Mouse (Mus musculus) lung, postnatal 4 days (tissue): ENCODE measurements at regions not wholly inside any gene's neighbourhood (a gene's known extent, or its start where the extent isn't known, plus 50 kb on each side); places are given as distances from the start of the nearest gene placed in this dataset.

Experiments used
- DNase-seq, 2 experiments: peaks; one replicate each; pipeline ENCODE4 v3.0.0; 2021

DNA sequence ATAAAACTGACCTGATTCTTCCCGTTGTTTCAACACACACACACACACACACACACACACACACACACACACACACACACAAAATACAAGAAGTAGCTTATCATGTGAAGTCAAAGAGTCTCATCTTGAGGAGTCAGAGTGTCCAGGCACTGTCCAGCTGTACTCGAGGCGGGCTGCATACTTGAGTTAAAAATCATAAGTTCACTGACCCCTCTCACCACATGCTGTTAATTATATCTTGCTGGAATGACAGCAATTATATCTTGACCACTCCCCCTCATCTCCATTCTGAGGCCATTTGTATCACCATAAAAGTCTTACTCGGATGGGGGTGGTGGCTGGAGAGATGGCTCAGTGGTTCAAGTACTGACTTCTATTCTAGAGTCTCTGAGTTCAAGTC, 58.5 kb upstream of the P3h2 start:
- no peak for DNase-seq

DNA sequence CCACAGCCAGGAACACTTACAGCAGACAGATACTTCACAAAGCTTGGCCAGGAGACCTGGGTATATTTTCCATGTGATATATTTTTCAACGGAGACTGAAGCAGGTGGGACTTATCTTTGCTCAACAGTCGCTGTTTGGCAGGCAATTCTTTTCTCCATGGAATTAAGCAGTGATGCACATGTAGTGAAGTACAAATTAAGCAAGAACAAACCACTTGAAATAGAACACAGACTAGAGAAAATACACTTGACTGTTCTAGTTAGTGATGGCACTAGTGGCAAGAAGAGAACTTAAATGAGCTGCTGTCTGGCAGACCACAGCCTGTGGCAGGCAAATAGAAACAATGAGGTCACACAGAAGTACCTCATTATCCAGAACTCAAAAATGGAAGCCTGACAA, 57.8 kb upstream of the P3h2 start:
- DNase-seq: peak in 1 of 2 experiments; percentile 40

DNA sequence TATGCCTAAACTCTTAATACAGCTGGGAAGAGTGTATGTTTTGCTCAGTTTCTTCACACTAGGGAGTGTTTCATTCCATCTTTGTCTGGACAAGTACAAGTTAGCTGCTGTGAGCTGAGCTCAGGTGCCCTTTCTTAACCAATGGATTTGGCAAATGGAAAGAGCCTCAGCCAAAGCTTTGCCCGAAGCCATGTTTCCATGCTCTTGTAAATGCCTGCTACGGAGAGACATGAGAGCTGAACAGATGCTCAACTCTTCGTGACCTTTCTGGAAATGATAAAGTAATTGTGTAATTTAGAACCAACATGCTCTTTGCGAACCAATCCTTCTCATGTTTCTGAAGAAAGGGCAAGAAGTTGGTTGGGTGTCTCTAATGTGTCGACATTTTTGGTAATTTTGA, 52.0 kb upstream of the P3h2 start:
- DNase-seq: no peak
